Mouse (Mus musculus): ENCODE measurements around the gene Unc13d. TPM values are rescaled to one million over a fixed set of nuclear protein-coding genes. Genes with fewer than 3 reads are reported as not detected.
A peak's percentile ranks its signal among the peaks of the same experiment; 100 is the strongest.

Unc13d gene
- polyA plus RNA-seq, 1 experiment from 2014 or later = 14.9 TPM

GRCm38 (mm10) chr11:116029086-116029865, 48.5 kb downstream of the Unc13d start:
- 72% methylated on average over 6 of the region's 6 CpGs for WGBS
- Histone ChIP-seq H3K4me2 (replicated peaks; ENCODE audit: low read depth, low read length) (peak overlapping the region; percentile 58), H3K4me3 (ENCODE audit: low read depth, low read length) (0 out of 2 replicates have a peak overlapping the region, but pooled peaks have one; percentile 60), H3K9me3 (ENCODE audit: low read length) (no peaks in the 10 kb centered on the region), H3K36me3 (ENCODE audit: insufficient read depth, low read length) (no peaks in the 10 kb centered on the region), H3K27me3 (replicated peaks; ENCODE audit: insufficient read depth, low read length) (no peaks in the 10 kb centered on the region), H3K4me1 (ENCODE audit: insufficient read depth, low read depth, low read length) (peaks cover 12% of the 10 kb centered on the region; the same call in 1 of the 2 replicates), H3K27ac (ENCODE audit: low read length) (no peak overlapping the region), H3K9ac (replicated peaks; ENCODE audit: low read depth) (no peak overlapping the region)
- DNase-seq (ENCODE audit: low spot score) = no peak
- no peak for ATAC-seq
- no peak for TF ChIP-seq CTCF (IDR thresholded peaks at IDR 0.05)

DNA sequence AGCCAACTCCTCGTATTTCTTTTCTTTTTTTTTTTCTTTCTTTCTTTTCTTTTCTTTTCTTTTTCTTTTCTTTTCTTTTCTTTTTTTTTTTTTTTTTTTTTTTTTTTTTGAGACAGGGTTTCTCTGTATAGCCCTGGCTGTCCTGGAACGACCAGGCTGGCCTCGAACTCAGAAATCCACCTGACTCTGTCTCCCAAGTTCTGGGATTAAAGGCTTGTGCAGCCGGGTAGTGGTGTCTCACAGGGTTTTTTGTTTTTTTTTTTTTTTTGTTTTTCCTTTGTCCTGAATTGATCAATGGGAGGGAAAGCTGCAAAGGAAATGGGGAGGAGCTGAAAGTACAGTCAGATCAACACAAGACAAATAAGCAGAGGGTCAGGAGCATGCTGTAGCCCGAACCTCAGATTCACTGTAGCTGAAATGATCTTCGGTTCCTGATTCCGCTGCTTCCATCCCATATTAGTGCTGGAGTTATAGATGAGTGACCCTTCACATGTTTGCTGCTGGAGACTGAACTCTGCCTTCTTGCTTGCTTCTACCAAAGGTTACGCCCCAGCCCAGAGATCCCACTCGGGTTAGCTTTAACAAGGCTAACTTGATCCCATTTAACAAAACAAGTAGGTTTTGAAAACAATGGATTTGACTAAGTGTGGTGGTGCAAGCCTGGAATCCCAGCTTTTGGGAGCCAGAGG, 49.4 kb downstream of the Unc13d start:
- no peak overlapping the region for H3K4me2 ChIP-seq (replicated peaks; ENCODE audit: low read depth, low read length)
- H3K4me1 ChIP-seq (ENCODE audit: insufficient read depth, low read depth, low read length) = peaks cover 12% of the 10 kb centered on the region; the same call in 1 of the 2 replicates
- no peak overlapping the region for H3K27ac ChIP-seq (ENCODE audit: low read length)
- H3K27me3 ChIP-seq (replicated peaks; ENCODE audit: insufficient read depth, low read length) = no peaks in the 10 kb centered on the region
- ATAC-seq = no peak
- TF ChIP-seq EP300 (IDR thresholded peaks at IDR 0.05) (no peak), CTCF (IDR thresholded peaks at IDR 0.05) (no peak)
- DNase-seq (ENCODE audit: low spot score) = no peak
- no peak overlapping the region for H3K4me3 ChIP-seq (ENCODE audit: low read depth, low read length)
- H3K9me3 ChIP-seq (ENCODE audit: low read length) = no peaks in the 10 kb centered on the region
- WGBS = 78% methylated on average over 9 of the region's 9 CpGs
- no peak overlapping the region for H3K9ac ChIP-seq (replicated peaks; ENCODE audit: low read depth)
- no peaks in the 10 kb centered on the region for H3K36me3 ChIP-seq (ENCODE audit: insufficient read depth, low read length)

DNA sequence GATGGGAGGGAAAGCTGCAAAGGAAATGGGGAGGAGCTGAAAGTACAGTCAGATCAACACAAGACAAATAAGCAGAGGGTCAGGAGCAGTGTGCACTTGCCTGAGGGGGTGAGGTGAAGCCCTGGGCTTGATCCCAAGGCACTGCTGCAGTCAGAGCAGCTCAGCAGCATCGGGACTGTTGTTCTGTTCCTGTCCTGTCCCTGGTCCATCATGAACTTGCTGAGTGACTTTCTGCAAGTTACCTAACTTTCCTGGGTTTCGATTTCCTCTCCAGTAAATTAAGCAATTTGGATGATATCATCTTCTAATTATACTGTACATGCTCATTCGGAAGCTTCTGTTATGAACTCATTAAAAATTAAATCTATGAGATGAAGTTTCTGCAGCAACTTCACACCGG, 50.0 kb downstream of the Unc13d start, which contains the start of gene H3f3b:
Gene H3f3b (minus strand): TSS at position 207 of the 400 bp plus-strand sequence.
- H3K4me2 ChIP-seq (replicated peaks; ENCODE audit: low read depth, low read length) = no peak within 1 kb of the TSS
- H3K4me1 ChIP-seq (ENCODE audit: insufficient read depth, low read depth, low read length) = peaks cover 12% of the 10 kb centered on the region; the same call in 1 of the 2 replicates
- WGBS = 66% methylated on average over 4 of the region's 4 CpGs
- H3K9ac ChIP-seq (replicated peaks; ENCODE audit: low read depth) = no peak within 1 kb of the TSS
- H3K27ac ChIP-seq (ENCODE audit: low read length) = no peak within 1 kb of the TSS
- DNase-seq (ENCODE audit: low spot score) (peak; percentile 55), ATAC-seq (no peak)
- no peak within 1 kb of the TSS for H3K4me3 ChIP-seq (ENCODE audit: low read depth, low read length)
- H3K36me3 ChIP-seq (ENCODE audit: insufficient read depth, low read length) = no peaks in the 10 kb centered on the region
- TF ChIP-seq EP300 (IDR thresholded peaks at IDR 0.05) (no peak), CTCF (IDR thresholded peaks at IDR 0.05) (no peak)
- no peaks in the 10 kb centered on the region for H3K27me3 ChIP-seq (replicated peaks; ENCODE audit: insufficient read depth, low read length)
- no peaks in the 10 kb centered on the region for H3K9me3 ChIP-seq (ENCODE audit: low read length)

DNA sequence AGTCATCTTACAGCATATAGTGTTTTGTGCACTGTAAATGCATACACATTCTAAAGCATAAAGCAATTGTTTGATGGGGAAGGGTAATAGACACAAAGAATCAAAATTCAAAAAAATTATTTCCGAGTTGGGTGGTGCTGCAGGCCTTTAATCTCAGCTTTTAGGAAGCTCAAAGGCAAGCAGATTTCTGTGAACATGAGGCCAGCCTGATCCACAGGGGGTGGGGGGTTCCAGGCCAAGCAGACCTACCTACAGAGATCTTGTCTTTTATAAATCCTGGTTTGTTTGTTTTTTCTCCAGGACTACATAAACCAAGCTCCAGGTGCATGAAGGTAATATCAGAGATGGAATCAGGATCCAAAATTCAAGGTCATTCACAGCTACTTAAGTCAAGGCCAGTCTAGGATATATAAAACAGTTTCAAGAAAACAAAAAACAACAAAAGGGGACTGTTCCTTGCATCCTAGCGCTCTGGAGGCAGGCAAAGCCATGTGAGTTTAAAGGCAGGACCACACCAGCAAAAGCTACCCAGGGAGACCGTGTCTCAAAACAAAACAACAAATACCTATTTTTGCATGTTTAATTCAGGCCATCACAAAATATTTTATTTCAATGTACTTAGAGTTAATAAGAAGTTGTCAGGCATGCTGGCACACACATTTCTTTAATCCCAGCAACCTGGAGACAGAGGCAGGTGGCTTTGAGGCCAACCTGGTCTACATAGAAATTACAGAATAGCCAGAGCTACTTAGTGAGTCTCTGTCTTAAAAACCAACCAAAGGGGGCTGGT, 52.5 kb downstream of the Unc13d start:
- Histone ChIP-seq H3K27me3 (replicated peaks; ENCODE audit: insufficient read depth, low read length) (no peaks in the 10 kb centered on the region), H3K4me3 (ENCODE audit: low read depth, low read length) (no peak overlapping the region), H3K36me3 (ENCODE audit: insufficient read depth, low read length) (peaks cover 10% of the 10 kb centered on the region), H3K4me2 (replicated peaks; ENCODE audit: low read depth, low read length) (no peak overlapping the region), H3K27ac (ENCODE audit: low read length) (peak overlapping the region; percentile 47; the same call in 1 of the 2 replicates), H3K9me3 (ENCODE audit: low read length) (no peaks in the 10 kb centered on the region), H3K9ac (replicated peaks; ENCODE audit: low read depth) (no peak overlapping the region), H3K4me1 (ENCODE audit: insufficient read depth, low read depth, low read length) (peaks cover 3% of the 10 kb centered on the region; the same call in 1 of the 2 replicates)
- no peak for TF ChIP-seq CTCF (IDR thresholded peaks at IDR 0.05)
- no peak for TF ChIP-seq EP300 (IDR thresholded peaks at IDR 0.05)
- 95% methylated on average over 3 of the region's 3 CpGs for WGBS
- ATAC-seq = no peak
- DNase-seq (ENCODE audit: low spot score) = no peak

DNA sequence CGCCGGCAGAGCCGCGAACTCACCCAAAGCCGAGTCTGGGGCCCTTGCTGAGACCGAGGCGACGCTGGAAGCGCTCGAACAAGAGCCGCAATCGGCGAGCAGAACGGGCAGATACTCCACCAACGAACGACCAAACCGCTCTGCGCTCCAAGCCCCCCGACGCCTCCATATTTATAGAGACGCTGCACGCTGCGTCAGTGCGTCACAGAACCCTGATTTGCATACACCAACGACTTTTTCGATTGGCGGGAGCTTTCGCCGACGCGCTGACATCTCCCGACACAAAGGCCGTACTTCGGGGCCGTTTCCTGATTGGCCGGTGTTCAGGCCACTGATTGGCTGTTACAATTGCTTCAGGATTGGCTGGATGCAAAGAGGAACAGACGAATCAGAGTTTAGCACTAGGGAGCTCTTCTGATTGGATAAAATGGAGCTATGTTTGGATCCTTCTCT, 53.4 kb downstream of the Unc13d start:
- H3K9me3 ChIP-seq (ENCODE audit: low read length) = no peaks in the 10 kb centered on the region
- under 1% methylated on average over 36 of the region's 37 CpGs for WGBS
- ATAC-seq (peak; percentile 92), DNase-seq (ENCODE audit: low spot score) (peak; percentile 100)
- peaks cover 2% of the 10 kb centered on the region; the same call in 1 of the 2 replicates for H3K4me1 ChIP-seq (ENCODE audit: insufficient read depth, low read depth, low read length)
- peak overlapping the region; percentile 91 for H3K4me3 ChIP-seq (ENCODE audit: low read depth, low read length)
- H3K27ac ChIP-seq (ENCODE audit: low read length) = peak overlapping the region; percentile 99
- H3K36me3 ChIP-seq (ENCODE audit: insufficient read depth, low read length) = peaks cover 10% of the 10 kb centered on the region
- H3K9ac ChIP-seq (replicated peaks; ENCODE audit: low read depth) = peak overlapping the region; percentile 99
- no peak for TF ChIP-seq CTCF (IDR thresholded peaks at IDR 0.05)
- TF ChIP-seq EP300 (IDR thresholded peaks at IDR 0.05) = peak; percentile 81
- no peaks in the 10 kb centered on the region for H3K27me3 ChIP-seq (replicated peaks; ENCODE audit: insufficient read depth, low read length)
- H3K4me2 ChIP-seq (replicated peaks; ENCODE audit: low read depth, low read length) = no peak overlapping the region
